Mouse (Mus musculus): ENCODE data around the gene Adap1. TPM values are rescaled to one million over a fixed set of nuclear protein-coding genes. Genes with fewer than 3 reads are reported as not detected.

Gene Adap1
- total RNA-seq, 1 experiment, result 65.0 TPM

- Histone ChIP-seq H3K9me3 (ENCODE audit: control insufficient read depth, insufficient read depth, low read depth, low read length) (no peaks in the 10 kb centered on the region), H3K4me1 (ENCODE audit: control insufficient read depth in 2 of 2, insufficient read depth in 2 of 2, low read length in 2 of 2, poor library complexity in 1 of 2) (peaks cover 0 to 11% of the 10 kb centered on the region in 2 experiments; a peak in 2 of 4 replicates), H3K4me3 (ENCODE audit: insufficient read depth in 1 of 2, low read depth in 1 of 2, low read length in 2 of 2, poor library complexity in 1 of 2, severe bottlenecking in 1 of 2) (no peak overlapping the region), H3K9ac (ENCODE audit: insufficient read depth, low read depth, low read length, poor library complexity, severe bottlenecking) (no peak overlapping the region; the same call in 1 of the 2 replicates), H3K36me3 (ENCODE audit: control insufficient read depth, insufficient read depth, low read length, poor library complexity, severe bottlenecking) (no peaks in the 10 kb centered on the region), H3K27ac (ENCODE audit: insufficient read depth, low read depth, low read length, poor library complexity, severe bottlenecking) (no peak overlapping the region)
- no peak for DNase-seq (ENCODE audit: low read depth, low spot score)
- TF ChIP-seq ZC3H11A (IDR thresholded peaks at IDR 0.05; ENCODE audit: borderline replicate concordance, low read depth, low read length), result no peak
- no peak for TF ChIP-seq HCFC1 (IDR thresholded peaks at IDR 0.05; ENCODE audit: borderline replicate concordance, insufficient read depth, low read length)
- no peak for TF ChIP-seq CHD2 (IDR thresholded peaks at IDR 0.05; ENCODE audit: low read depth, low read length)
- in situ Hi-C loops (cut with MboI; ENCODE audit: low sequenced_read_pairs in 2 of 2, unreplicated experiment in 2 of 2), result no loop called here
Observed at GRCm38 (mm10) chr5:139326986-139327633, 1.7 kb upstream of the Adap1 start.

- in situ Hi-C loops (cut with MboI; ENCODE audit: low sequenced_read_pairs in 2 of 2, unreplicated experiment in 2 of 2), result no loop called here
- peaks cover 0 to 11% of the 10 kb centered on the region in 2 experiments; a peak in 1 of 4 replicates for H3K4me1 ChIP-seq (ENCODE audit: control insufficient read depth in 2 of 2, insufficient read depth in 2 of 2, low read length in 2 of 2, poor library complexity in 1 of 2)
- H3K4me3 ChIP-seq (ENCODE audit: insufficient read depth in 1 of 2, low read depth in 1 of 2, low read length in 2 of 2, poor library complexity in 1 of 2, severe bottlenecking in 1 of 2), result no peak overlapping the region
- no peak for DNase-seq (ENCODE audit: low read depth, low spot score)
- no peak overlapping the region for H3K9ac ChIP-seq (ENCODE audit: insufficient read depth, low read depth, low read length, poor library complexity, severe bottlenecking)
- no peaks in the 10 kb centered on the region for H3K36me3 ChIP-seq (ENCODE audit: control insufficient read depth, insufficient read depth, low read length, poor library complexity, severe bottlenecking)
- peak overlapping the region; percentile 16; the same call in 1 of the 2 replicates for H3K27ac ChIP-seq (ENCODE audit: insufficient read depth, low read depth, low read length, poor library complexity, severe bottlenecking)
- no peaks in the 10 kb centered on the region for H3K9me3 ChIP-seq (ENCODE audit: control insufficient read depth, insufficient read depth, low read depth, low read length)
- TF ChIP-seq CHD2 (IDR thresholded peaks at IDR 0.05; ENCODE audit: low read depth, low read length) (no peak), HCFC1 (IDR thresholded peaks at IDR 0.05; ENCODE audit: borderline replicate concordance, insufficient read depth, low read length) (no peak), ZNF384 (IDR thresholded peaks at IDR 0.05; ENCODE audit: low read depth, low read length) (no peak), ZC3H11A (IDR thresholded peaks at IDR 0.05; ENCODE audit: borderline replicate concordance, low read depth, low read length) (no peak), MAFK (IDR thresholded peaks at IDR 0.05; ENCODE audit: insufficient read depth, low read depth, low read length) (no peak)
Observed at GRCm38 (mm10) chr5:139326111-139326696, 782 bp upstream of the Adap1 start.

- Histone ChIP-seq H3K27ac (ENCODE audit: insufficient read depth, low read depth, low read length, poor library complexity, severe bottlenecking) (peak overlapping the region; percentile 64), H3K36me3 (ENCODE audit: control insufficient read depth, insufficient read depth, low read length, poor library complexity, severe bottlenecking) (no peaks in the 10 kb centered on the region), H3K9ac (ENCODE audit: insufficient read depth, low read depth, low read length, poor library complexity, severe bottlenecking) (peak overlapping the region; percentile 85), H3K4me1 (ENCODE audit: control insufficient read depth in 2 of 2, insufficient read depth in 2 of 2, low read length in 2 of 2, poor library complexity in 1 of 2) (peaks cover 0 to 16% of the 10 kb centered on the region in 2 experiments; a peak in 1 of 4 replicates), H3K9me3 (ENCODE audit: control insufficient read depth, insufficient read depth, low read depth, low read length) (no peaks in the 10 kb centered on the region), H3K4me3 (ENCODE audit: insufficient read depth in 1 of 2, low read depth in 1 of 2, low read length in 2 of 2, poor library complexity in 1 of 2, severe bottlenecking in 1 of 2) (peak overlapping the region; percentile 80 to 92)
- TF ChIP-seq ZC3H11A (IDR thresholded peaks at IDR 0.05; ENCODE audit: borderline replicate concordance, low read depth, low read length) (no peak), CHD2 (IDR thresholded peaks at IDR 0.05; ENCODE audit: low read depth, low read length) (no peak), HCFC1 (IDR thresholded peaks at IDR 0.05; ENCODE audit: borderline replicate concordance, insufficient read depth, low read length) (no peak), MAFK (IDR thresholded peaks at IDR 0.05; ENCODE audit: insufficient read depth, low read depth, low read length) (no peak), ZNF384 (IDR thresholded peaks at IDR 0.05; ENCODE audit: low read depth, low read length) (no peak)
- no peak for DNase-seq (ENCODE audit: low read depth, low spot score)
- in situ Hi-C loops (cut with MboI; ENCODE audit: low sequenced_read_pairs in 2 of 2, unreplicated experiment in 2 of 2), result no loop called here
Observed at GRCm38 (mm10) chr5:139324691-139325394, 579 bp downstream of the Adap1 start.

GRCm38 (mm10) chr5:139324045-139324491, 1.4 kb downstream of the Adap1 start:
- H3K9ac ChIP-seq (ENCODE audit: insufficient read depth, low read depth, low read length, poor library complexity, severe bottlenecking), result peak overlapping the region; percentile 85; the same call in 1 of the 2 replicates
- no peak overlapping the region for H3K27ac ChIP-seq (ENCODE audit: insufficient read depth, low read depth, low read length, poor library complexity, severe bottlenecking)
- peak overlapping the region; percentile 80 to 92; a peak in 3 of 4 replicates for H3K4me3 ChIP-seq (ENCODE audit: insufficient read depth in 1 of 2, low read depth in 1 of 2, low read length in 2 of 2, poor library complexity in 1 of 2, severe bottlenecking in 1 of 2)
- in situ Hi-C loops (cut with MboI; ENCODE audit: low sequenced_read_pairs in 2 of 2, unreplicated experiment in 2 of 2), result no loop called here
- no peaks in the 10 kb centered on the region for H3K36me3 ChIP-seq (ENCODE audit: control insufficient read depth, insufficient read depth, low read length, poor library complexity, severe bottlenecking)
- TF ChIP-seq ZNF384 (IDR thresholded peaks at IDR 0.05; ENCODE audit: low read depth, low read length), result no peak
- no peak for TF ChIP-seq HCFC1 (IDR thresholded peaks at IDR 0.05; ENCODE audit: borderline replicate concordance, insufficient read depth, low read length)
- no peak for TF ChIP-seq MAFK (IDR thresholded peaks at IDR 0.05; ENCODE audit: insufficient read depth, low read depth, low read length)
- TF ChIP-seq ZC3H11A (IDR thresholded peaks at IDR 0.05; ENCODE audit: borderline replicate concordance, low read depth, low read length), result no peak
- TF ChIP-seq CHD2 (IDR thresholded peaks at IDR 0.05; ENCODE audit: low read depth, low read length), result no peak
- H3K4me1 ChIP-seq (ENCODE audit: control insufficient read depth in 2 of 2, insufficient read depth in 2 of 2, low read length in 2 of 2, poor library complexity in 1 of 2), result peaks cover 0 to 16% of the 10 kb centered on the region in 2 experiments; a peak in 1 of 4 replicates
- no peaks in the 10 kb centered on the region for H3K9me3 ChIP-seq (ENCODE audit: control insufficient read depth, insufficient read depth, low read depth, low read length)
- no peak for DNase-seq (ENCODE audit: low read depth, low spot score)

Measured in ES-E14 (cell line).